Mouse (Mus musculus) olfactory bulb, adult 2 months (tissue): Measurements from ENCODE around the gene Stub1. TPM values are rescaled to one million over a fixed set of nuclear protein-coding genes. Genes with fewer than 3 reads are reported as not detected.
A peak's percentile ranks its signal among the peaks of the same experiment; 100 is the strongest.

Source experiments
- H3K27ac ChIP-seq: fragments of 200-500 bp; 2 replicates; pipeline ENCODE4 v1.5.1; 2012; ENCODE audit warnings: low read depth, low read length; ENCODE audit not compliant: insufficient read depth
- H3K4me1 ChIP-seq: fragments of 200-500 bp; 2 replicates; pipeline ENCODE4 v1.6.1; 2012; ENCODE audit warnings: low read length; ENCODE audit not compliant: control insufficient read depth, insufficient read depth
- H3K4me3 ChIP-seq: fragments of 200-500 bp; 2 replicates; pipeline ENCODE4 v1.5.1; 2012; ENCODE audit warnings: mild to moderate bottlenecking, low read depth, low read length, moderate library complexity; ENCODE audit not compliant: insufficient read depth
- CTCF ChIP-seq: fragments of 200-500 bp; IDR thresholded peaks from 2 replicates; pipeline ENCODE4 v1.5.1; 2012; ENCODE audit warnings: low read depth, mild to moderate bottlenecking, low read length, moderate library complexity; ENCODE audit not compliant: insufficient read depth
- POLR2A ChIP-seq: fragments of 200-500 bp; IDR thresholded peaks from 2 replicates; pipeline ENCODE4 v1.6.1; 2012; ENCODE audit warnings: mild to moderate bottlenecking, low read depth, low read length, moderate library complexity; ENCODE audit not compliant: insufficient read depth
- WGBS: fragments of 180-500 bp; shearing (Covaris S2); methylation state at CpG from one replicate; pipeline ENCODE4 v1.1.7; 2018; 5-methylcytosine and 5-hydroxymethylcytosine counted together
- polyA plus RNA-seq: library from polyadenylated mRNA; stranded (reverse); fragments of >200 nt; gene quantifications from 2 replicates; pipeline ENCODE4 v1.2.4, GENCODE M21; 2012; ENCODE audit warnings: low replicate concordance; ENCODE audit not compliant: missing spikeins, insufficient read depth, insufficient read length

The Stub1 gene
- polyA plus RNA-seq, 1 experiment, result not detected

DNA sequence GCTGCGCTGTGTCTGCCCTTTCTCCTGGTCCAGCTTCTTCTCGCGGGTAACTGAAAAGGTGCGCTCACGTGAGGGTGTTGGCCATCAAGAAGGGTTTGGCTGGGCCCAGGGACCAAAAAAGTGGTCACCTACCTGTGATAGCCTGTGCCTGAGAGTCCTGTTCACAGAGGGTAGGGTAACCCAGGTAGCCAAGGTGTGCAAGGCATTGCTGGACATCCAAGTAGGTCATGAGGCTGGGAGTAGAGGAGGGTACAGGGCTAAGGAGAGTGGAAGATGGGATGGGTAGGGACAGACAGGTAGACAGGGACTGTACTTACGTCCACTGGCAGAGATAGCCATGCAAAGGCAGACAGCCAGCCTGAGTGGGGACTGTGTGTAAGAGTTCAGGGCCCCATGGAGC, 7.3 kb upstream of the Stub1 start:
- H3K4me3 ChIP-seq, result no peak overlapping the region
- no peak overlapping the region for H3K27ac ChIP-seq
- H3K4me1 ChIP-seq, result peaks cover 43% of the 10 kb centered on the region
- 98% methylated on average over 6 of the region's 6 CpGs for WGBS
- TF ChIP-seq POLR2A (no peak), CTCF (no peak)

DNA sequence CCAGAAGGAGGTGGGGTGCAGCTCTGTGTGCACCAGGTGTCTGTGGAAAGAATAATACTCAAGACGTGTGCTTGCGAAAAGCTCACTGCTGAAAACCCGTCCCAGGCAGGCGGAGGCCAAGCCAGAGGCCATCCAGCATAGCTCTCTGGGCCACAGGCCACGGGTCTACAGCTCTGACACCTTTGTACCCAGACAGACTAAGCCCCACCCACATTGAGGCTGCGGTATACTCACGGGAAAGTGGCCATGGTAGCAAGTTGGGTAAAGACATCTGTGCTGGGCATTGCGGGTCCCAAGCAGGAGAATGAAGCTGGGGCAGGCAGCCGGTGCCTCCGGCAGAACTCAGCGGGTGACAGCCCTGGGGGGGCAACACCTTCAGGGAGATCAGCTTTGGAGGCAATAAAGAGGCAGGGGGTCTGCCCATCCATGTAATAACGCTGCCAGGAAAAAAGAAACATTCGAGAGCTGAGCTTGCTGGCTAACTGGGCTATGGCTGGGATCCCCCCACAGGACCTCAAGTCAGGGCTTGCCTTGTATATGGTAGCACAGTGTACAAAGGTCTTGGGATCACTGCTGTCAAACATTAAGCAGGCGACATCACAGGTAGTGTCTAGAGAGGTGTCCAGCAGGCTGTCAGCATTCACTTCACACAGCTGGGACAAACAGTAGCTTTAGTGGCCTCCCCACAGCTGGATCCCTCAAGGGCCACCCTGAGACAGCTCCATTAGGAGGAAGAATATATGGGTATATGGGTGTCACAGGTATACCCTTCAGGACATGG, 6.4 kb upstream of the Stub1 start:
- Histone ChIP-seq H3K4me1 (peaks cover 45% of the 10 kb centered on the region), H3K27ac (no peak overlapping the region), H3K4me3 (no peak overlapping the region)
- TF ChIP-seq CTCF (no peak), POLR2A (no peak)
- 80% methylated on average over 14 of the region's 14 CpGs for WGBS

DNA sequence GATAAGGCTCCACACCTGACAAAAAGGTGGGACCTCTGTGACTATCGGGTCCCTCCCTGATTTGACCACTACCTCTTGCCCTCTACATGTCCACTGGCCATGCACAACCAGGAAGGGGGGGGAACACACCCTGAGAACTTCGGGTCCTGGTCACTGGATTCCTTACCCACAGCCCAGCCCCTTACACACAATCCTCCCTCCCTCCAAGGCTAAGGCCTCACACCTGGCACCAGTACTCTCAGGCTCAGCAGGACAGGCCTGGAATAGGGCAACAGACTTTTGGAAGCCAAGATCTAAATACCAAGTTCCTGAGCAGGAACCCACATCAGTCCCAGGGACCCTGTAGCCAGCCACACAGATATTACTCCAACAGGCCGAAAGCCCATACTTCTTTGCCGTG, 5.7 kb upstream of the Stub1 start:
- peaks cover 52% of the 10 kb centered on the region for H3K4me1 ChIP-seq
- no peak overlapping the region for H3K27ac ChIP-seq
- no peak overlapping the region for H3K4me3 ChIP-seq
- WGBS, result 86% methylated on average over 4 of the region's 4 CpGs
- no peak for TF ChIP-seq POLR2A
- no peak for TF ChIP-seq CTCF

DNA sequence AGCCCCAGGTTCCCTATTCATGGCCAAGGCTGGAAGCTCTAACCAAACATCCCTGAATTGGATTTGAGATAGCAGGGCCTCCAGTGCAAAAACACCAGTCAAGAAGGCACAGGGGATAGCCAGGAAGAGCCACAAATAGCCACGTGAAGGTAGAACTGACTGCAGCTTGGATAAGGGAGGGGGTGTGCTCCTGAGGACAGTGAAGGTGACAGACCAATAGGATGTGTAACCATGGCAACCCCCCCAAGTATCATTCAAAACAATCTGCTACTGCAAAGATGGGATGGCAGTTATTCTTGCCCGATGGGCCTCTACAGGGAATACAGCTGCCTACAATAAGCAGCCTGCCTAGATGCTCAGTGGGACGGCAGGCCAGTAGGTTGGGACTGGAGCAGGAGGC, 4.3 kb upstream of the Stub1 start:
- 33% methylated on average over 3 of the region's 3 CpGs for WGBS
- peaks cover 51% of the 10 kb centered on the region for H3K4me1 ChIP-seq
- peak overlapping the region; percentile 74 for H3K27ac ChIP-seq
- H3K4me3 ChIP-seq, result no peak overlapping the region
- TF ChIP-seq POLR2A, result no peak
- no peak for TF ChIP-seq CTCF

DNA sequence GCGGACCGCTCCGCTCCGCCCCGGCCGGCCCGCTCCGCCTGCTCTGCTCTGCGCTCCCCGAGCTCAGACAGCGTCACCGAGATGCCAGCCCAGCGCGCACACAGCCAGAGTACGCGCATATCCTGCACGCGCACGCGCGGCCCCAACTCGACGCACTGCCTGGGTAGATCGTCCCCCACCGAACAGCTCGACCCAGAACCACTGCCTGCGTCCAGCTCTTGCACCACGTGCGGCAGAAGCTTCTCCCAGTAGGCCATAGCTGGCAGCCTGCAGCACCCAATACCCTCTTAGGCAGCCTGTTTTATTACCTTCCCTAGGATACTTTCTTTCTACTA, 3.8 kb upstream of the Stub1 start, which contains the start of gene Rhbdl1:
Gene Rhbdl1, minus strand, starts transcription at position 220 of the 335 bp plus-strand sequence.
- 2% methylated on average over 29 of the region's 29 CpGs for WGBS
- Histone ChIP-seq H3K4me3 (peak within 1 kb of the TSS; percentile 58), H3K27ac (peak within 1 kb of the TSS; percentile 74), H3K4me1 (peaks cover 48% of the 10 kb centered on the region)
- TF ChIP-seq POLR2A, result peak; percentile 57
- no peak for TF ChIP-seq CTCF

DNA sequence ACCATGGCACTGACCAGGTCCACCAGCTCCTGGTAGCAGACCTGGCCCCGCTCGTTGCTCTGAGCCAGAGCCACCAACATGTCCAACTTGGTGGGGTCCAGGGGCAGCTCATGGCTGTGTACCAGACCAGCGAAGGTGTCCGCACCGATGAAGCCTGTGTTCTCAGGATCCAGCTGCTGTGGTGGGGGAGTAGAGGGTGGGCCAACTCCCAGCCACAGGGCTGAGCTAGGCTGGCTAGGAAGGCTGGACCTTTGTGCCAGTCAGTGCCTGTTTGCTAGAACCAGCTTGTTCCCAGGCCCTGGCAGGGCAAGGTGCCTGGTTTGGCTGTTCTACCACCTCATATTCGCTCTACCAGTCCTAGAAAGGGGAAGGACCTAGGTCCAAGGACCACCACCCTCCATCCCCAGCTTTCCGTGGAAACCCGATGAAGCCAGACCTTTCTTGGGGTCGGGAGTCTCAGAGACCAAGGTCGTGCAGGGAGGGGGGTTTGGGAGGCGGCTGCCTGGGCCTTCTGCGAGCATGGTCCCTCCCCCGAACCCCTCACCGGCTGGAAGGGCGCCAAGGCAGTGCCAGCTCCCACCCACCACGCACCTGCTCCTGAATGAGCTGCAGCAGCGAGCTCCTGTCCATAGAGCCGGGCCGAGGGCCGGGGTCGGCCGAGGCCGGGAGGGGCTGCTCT, 3.3 kb upstream of the Stub1 start:
- Histone ChIP-seq H3K4me1 (peaks cover 53% of the 10 kb centered on the region), H3K27ac (peak overlapping the region; percentile 74), H3K4me3 (peak overlapping the region; percentile 58)
- 8% methylated on average over 23 of the region's 23 CpGs for WGBS
- no peak for TF ChIP-seq CTCF
- TF ChIP-seq POLR2A, result no peak

DNA sequence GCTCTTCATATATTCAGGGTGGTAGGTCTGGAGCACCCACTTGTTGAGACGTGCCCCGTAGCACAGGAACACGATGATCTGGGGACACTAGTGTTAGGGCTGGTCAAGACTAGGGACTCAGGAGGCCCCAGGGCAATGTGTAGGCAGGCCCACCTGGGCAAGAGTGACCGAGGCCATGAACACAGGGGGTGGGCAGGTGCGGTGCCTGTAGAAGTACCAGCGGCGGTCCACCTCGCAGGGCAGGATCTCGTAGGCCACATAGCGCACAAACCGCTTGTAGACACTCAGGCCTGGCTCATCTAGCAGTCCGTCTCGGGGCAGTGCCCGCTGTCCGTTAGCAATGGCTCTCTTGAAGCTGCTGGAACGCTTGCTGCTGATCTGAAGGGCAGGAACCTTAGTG, 2.6 kb upstream of the Stub1 start:
- H3K4me3 ChIP-seq, result peak overlapping the region; percentile 58
- H3K27ac ChIP-seq, result peak overlapping the region; percentile 74; the same call in 1 of the 2 replicates
- TF ChIP-seq POLR2A, result no peak
- no peak for TF ChIP-seq CTCF
- WGBS, result 89% methylated on average over 16 of the region's 16 CpGs
- H3K4me1 ChIP-seq, result peaks cover 60% of the 10 kb centered on the region

DNA sequence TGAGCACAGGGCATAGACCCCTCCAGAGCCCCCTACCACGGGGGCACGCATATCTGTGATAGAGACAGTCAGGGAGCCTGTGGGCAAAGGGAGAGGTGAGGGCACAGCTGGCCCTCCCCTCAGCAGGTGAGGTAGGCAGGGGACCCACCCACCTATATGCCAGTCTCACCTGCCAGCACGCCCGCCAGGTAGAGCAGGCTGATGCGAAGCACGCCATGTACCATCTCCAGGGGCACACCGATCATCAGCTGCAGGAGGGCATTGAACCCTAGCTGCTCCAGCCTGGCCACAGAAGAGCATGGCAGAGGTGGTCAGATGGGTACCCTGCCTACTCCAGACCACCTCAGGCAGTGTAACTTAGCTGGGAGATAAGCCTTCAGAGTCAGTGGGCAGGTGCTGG, 2.1 kb upstream of the Stub1 start:
- WGBS, result 97% methylated on average over 7 of the region's 7 CpGs
- Histone ChIP-seq H3K27ac (no peak overlapping the region), H3K4me3 (peak overlapping the region; percentile 81; the same call in 1 of the 2 replicates), H3K4me1 (peaks cover 65% of the 10 kb centered on the region)
- no peak for TF ChIP-seq CTCF
- no peak for TF ChIP-seq POLR2A

DNA sequence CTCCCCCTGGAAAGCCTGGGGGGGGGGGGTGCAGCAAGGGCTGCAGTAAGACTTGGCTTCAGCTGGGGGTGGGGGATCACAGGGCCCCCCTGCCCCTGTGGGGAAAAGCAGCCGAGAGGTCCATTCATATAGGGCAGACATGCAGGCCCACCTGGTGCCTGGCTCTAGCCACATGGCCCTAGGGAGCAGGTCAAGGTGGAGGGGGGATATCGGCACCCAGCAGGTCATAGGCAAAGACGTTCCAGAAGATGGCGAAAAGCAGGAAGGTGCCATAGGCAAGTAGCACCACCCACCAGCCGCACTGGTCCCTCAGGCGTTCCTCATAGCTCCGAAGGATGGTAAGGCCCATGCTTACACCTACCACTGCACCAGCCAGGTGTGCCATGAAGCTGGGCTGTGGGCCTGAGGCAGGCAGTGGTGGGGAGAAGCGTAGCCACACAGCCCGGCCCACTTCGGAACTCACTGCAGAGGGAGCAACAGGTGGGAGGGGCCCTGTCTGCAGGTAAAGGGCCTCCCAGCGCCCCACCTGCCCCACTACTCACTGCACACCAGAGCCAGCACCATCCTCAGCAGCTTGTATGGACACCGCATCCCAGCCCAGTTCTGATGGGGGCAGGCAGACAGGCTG, 1.5 kb upstream of the Stub1 start:
- Histone ChIP-seq H3K4me1 (peaks cover 67% of the 10 kb centered on the region), H3K4me3 (peak overlapping the region; percentile 81), H3K27ac (no peak overlapping the region)
- 80% methylated on average over 12 of the region's 12 CpGs for WGBS
- TF ChIP-seq POLR2A (no peak), CTCF (no peak)
